Mouse (Mus musculus) bone marrow, adult 2 months (tissue): ENCODE data around the gene Dtd1. TPM values are rescaled to one million over a fixed set of nuclear protein-coding genes. Genes with fewer than 3 reads are reported as not detected.

ENCODE experiments used
- H3K27ac ChIP-seq: fragments of 200-500 bp; 2 replicates; pipeline ENCODE4 v1.5.1; 2012; ENCODE audit warnings: low read depth, mild to moderate bottlenecking, control low read depth, inconsistent platforms, low read length; ENCODE audit not compliant: control insufficient read depth, poor library complexity, insufficient read depth
- H3K4me1 ChIP-seq: fragments of 200-500 bp; 2 replicates; pipeline ENCODE4 v1.6.1; 2011; ENCODE audit warnings: low read length; ENCODE audit not compliant: control insufficient read depth, insufficient read depth
- H3K4me3 ChIP-seq: fragments of 200-500 bp; replicated peaks from 2 replicates; pipeline ENCODE3; 2011; ENCODE audit warnings: mild to moderate bottlenecking, low read depth, low read length, control low read depth; ENCODE audit not compliant: control insufficient read depth
- CTCF ChIP-seq: fragments of 200-500 bp; IDR thresholded peaks from 2 replicates; pipeline ENCODE4 v1.5.1; 2011; ENCODE audit warnings: low read length, control low read depth; ENCODE audit not compliant: control insufficient read depth, insufficient read depth
- POLR2A ChIP-seq: fragments of 200-500 bp; IDR thresholded peaks from 2 replicates; pipeline ENCODE4 v1.6.1; 2011; ENCODE audit warnings: low read depth, mild to moderate bottlenecking, control low read depth, low read length, borderline replicate concordance; ENCODE audit not compliant: control insufficient read depth
- WGBS: fragments of 180-500 bp; shearing (Covaris S2); methylation state at CpG from one replicate; pipeline ENCODE4 v1.1.7; 2018; 5-methylcytosine and 5-hydroxymethylcytosine counted together
- polyA plus RNA-seq: library from polyadenylated mRNA; stranded (reverse); fragments of >200 nt; gene quantifications from 2 replicates; pipeline ENCODE4 v1.2.4, GENCODE M21; 2011; ENCODE audit warnings: low replicate concordance; ENCODE audit not compliant: missing spikeins, insufficient read depth, insufficient read length

Dtd1 gene
- polyA plus RNA-seq, 1 experiment = 5.6 TPM

DNA sequence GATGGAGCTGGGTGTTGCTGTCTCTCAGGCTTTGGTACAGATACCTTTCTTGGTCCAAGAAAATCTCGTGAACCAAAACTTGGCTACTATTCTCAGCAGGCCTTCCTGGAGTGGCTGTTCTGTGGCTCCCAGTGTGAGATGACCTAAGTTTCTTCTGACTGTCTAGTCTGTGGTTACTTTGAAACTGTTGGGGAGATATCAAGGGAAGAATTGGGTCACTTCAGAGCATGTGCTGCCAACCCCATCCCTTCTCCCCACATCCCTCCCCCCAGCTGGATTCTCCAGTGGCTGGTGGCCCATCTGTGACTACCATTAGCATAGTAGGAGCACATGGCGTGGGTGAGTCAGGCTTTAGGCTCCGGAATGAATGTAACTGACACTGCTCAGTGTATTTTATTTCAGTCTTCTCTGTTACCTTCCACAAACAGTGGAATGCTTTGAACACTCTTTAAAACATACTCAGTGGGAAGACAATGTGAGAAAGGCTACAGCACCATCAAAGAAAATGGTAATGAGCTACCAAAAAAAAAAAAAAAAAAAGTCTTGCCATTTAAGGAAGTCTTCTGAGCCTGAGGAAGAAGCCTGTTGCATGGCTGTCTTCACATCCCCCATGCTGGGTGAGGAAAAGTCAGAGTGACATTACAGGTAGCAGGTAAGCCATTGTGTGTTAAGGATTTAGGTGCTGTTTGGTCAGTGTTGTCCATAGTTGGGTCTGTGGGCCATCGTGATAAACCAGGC lies 146.5 kb downstream of the Dtd1 start:
- no peak overlapping the region for H3K27ac ChIP-seq
- 80% methylated on average over 4 of the region's 4 CpGs for WGBS
- H3K4me1 ChIP-seq = peaks cover 1% of the 10 kb centered on the region; the same call in 1 of the 2 replicates
- TF ChIP-seq CTCF (no peak), POLR2A (no peak)
- H3K4me3 ChIP-seq = no peak overlapping the region

- H3K4me3 ChIP-seq = no peak overlapping the region
- H3K4me1 ChIP-seq = no peaks in the 10 kb centered on the region
- TF ChIP-seq CTCF (no peak), POLR2A (no peak)
- 5% methylated on average over 6 of the region's 6 CpGs for WGBS
- H3K27ac ChIP-seq = no peak overlapping the region
Measured at GRCm38 (mm10) chr2:144753604-144754003, 153.9 kb downstream of the Dtd1 start.

- TF ChIP-seq POLR2A (no peak), CTCF (no peak)
- WGBS = 97% methylated on average over 2 of the region's 2 CpGs
Measured at GRCm38 (mm10) chr2:144755016-144755415, 155.3 kb downstream of the Dtd1 start.

GRCm38 (mm10) chr2:144760666-144761065 lies 161.0 kb downstream of the Dtd1 start:
- no peak for TF ChIP-seq CTCF
- no peak for TF ChIP-seq POLR2A
- 90% methylated on average over 6 of the region's 6 CpGs for WGBS

More at GRCm38 (mm10) chr2:144755016-144755415, 155.3 kb downstream of the Dtd1 start:
- no peak overlapping the region for H3K27ac ChIP-seq
- H3K4me1 ChIP-seq = no peaks in the 10 kb centered on the region
- no peak overlapping the region for H3K4me3 ChIP-seq

GRCm38 (mm10) chr2:144763706-144764105 lies 164.0 kb downstream of the Dtd1 start:
- Histone ChIP-seq H3K27ac (no peak overlapping the region), H3K4me1 (no peaks in the 10 kb centered on the region), H3K4me3 (no peak overlapping the region)
- no peak for TF ChIP-seq CTCF
- TF ChIP-seq POLR2A = no peak
- WGBS = 89% methylated on average over 9 of the region's 9 CpGs

More at GRCm38 (mm10) chr2:144760666-144761065, 161.0 kb downstream of the Dtd1 start:
- Histone ChIP-seq H3K27ac (no peak overlapping the region), H3K4me3 (no peak overlapping the region), H3K4me1 (no peaks in the 10 kb centered on the region)

DNA sequence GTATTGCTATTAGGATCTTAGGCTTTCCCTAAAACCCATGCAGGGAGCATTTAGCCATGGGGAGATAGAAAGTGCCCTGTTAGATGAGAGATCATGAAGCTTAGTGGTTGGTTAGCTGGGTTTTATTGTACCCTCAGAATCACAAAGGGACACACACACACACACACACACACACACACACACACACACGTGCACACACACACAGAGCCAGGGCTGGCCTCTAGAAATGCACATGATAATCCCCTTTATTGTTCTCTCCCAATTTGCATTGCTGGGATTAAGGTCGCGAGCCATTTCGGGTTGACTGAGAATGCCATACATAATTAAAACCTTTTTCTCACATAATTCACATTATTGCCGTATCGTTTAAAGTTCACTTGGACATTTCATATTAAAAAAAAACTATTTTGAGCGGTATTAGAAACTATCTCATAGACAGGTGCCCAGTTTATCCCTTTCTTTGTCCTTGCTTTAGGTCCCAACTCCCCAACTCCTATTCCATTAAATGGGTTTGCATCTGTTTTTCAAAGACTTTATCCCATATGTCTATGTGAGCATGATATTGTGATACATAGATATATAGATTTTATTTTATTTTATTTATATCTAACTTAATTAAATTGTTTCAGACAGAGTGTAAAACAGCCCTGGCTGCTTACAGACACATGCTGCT lies 164.6 kb downstream of the Dtd1 start:
- H3K4me1 ChIP-seq = no peaks in the 10 kb centered on the region
- 85% methylated on average over 7 of the region's 7 CpGs for WGBS
- TF ChIP-seq POLR2A (no peak), CTCF (no peak)
- no peak overlapping the region for H3K27ac ChIP-seq
- H3K4me3 ChIP-seq = no peak overlapping the region

DNA sequence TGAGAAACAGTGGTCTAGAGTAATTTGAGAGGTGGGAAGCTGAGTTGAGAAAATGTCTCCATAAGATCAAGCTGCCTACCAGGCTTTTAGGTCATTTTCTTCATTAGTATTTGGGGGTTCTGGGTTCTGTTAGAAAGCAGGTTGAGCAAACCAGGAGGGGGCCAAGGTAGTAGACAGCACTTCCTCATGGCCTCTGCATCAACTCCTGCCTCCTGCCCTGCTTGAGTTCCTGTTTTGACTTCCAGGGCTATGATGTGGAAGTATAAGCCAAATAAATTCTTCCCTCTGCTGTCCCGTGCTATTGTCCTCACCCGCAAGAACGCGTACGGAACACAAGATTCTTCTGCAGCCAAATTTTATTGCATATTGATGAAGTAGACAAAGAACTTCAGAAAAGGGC lies 165.5 kb downstream of the Dtd1 start:
- TF ChIP-seq POLR2A (no peak), CTCF (no peak)
- 85% methylated on average over 5 of the region's 5 CpGs for WGBS
- H3K27ac ChIP-seq = no peak overlapping the region
- H3K4me3 ChIP-seq = no peak overlapping the region
- H3K4me1 ChIP-seq = no peaks in the 10 kb centered on the region

DNA sequence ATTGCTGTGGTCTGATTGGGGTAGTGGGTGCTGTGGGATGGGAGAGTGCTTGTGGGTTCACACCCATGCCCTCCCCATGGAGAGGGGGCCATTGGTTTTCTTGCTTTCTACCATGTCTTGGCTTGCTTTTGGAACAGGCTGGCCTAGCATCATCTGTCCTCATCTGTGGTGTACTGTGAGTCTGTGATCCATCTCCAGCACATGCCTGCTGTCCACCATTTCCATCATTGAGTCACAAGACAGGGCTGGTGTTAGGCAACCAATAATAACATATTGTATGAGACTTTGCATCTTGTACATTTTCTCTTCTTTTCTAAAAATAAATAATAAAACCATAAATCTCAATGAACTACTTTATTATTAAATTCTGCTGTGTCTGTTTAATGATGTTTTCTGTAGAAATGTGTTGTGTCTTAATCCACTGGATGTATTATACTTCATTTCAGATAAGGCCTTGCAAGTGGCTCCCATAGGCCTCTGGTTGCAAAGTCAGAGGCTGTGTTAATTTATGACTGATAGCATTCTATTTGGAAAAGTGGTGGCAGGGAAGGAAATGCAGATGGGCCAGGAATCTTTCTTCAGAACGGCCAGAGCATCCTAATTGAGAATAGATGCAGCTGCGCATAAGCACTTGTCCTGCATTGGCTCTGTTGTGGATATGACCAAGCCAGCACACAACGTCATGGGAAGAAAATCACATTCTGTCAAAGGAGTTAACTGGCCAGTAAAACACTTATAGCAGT lies 168.8 kb downstream of the Dtd1 start:
- no peak for TF ChIP-seq CTCF
- no peak for TF ChIP-seq POLR2A
- Histone ChIP-seq H3K4me3 (no peak overlapping the region), H3K27ac (no peak overlapping the region), H3K4me1 (no peaks in the 10 kb centered on the region)
- WGBS = 87% methylated on average over 3 of the region's 3 CpGs
